Mouse (Mus musculus): ENCODE measurements around the gene Olfr849.

Gene Olfr849

DNA sequence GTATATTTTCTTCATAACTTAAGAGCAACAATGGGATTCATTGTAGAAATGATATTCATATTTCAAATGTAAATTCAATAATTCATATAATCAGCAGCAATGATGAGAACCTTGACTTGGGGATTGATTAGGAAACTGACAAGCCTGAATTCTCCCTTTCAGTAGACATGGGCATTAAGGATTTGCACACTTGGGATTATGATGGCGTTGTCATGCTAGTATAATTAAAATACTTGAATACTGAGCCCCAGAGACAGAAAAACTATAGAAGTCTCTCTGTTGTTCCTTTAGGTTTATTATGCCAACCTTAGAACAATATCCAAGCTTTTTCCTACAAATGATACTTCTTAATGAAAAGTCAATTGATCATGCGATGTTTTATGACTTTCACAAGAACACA, at the start of gene Olfr849:
TSS of gene Olfr849 (plus strand) at position 301 of the 400 bp plus-strand sequence.
- no peak for DNase-seq (ENCODE audit: low read depth, low spot score)

DNA sequence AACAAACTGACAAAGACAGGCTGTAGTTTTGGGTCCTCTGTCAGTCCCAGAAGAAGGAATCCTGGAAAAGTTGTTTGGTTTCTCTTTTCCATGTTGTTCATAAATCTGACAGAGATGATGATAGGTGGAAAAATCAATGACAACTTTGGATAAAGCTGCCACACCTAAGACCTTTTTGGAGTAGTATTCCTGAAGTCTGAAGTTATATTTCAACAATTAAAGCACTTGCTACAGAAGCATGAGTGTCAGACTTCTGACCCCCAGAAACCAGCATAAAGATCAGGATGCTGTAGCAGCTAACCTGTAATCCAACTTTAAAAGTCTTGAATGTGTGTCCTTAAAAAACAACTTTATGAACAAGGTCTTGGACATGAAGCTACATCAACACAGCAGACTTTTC, 38.1 kb downstream of the Olfr849 start, which contains the start of gene Olfr850:
TSS of gene Olfr850 (minus strand) at position 101 of the 400 bp plus-strand sequence.
- DNase-seq (ENCODE audit: low read depth, low spot score) = no peak

DNA sequence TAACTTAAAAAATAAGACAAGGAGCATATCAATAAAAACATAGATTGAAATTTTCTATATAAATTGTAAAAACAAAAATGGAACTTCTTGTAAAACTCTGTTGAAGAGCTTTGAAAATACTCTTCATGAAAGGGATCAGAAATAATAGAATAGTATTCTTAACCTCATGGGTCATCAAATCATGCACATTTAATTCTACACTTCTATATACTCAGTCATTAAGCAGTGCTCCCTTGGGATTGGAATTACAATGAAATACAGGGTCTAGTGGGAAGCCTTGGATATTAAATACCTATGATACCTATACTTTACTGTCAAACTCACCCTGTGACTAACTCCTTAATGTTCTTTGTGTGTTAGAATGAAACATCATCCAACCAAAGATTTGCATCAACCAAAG, 52.9 kb downstream of the Olfr849 start, which contains the start of gene Olfr851:
TSS of gene Olfr851 (plus strand) at position 301 of the 400 bp plus-strand sequence.
- DNase-seq (ENCODE audit: low read depth, low spot score) = no peak
